Mouse (Mus musculus) stomach, embryonic 15.5 days (tissue): ENCODE results near the gene Cnot2. TPM values are rescaled to one million over a fixed set of nuclear protein-coding genes. Genes with fewer than 3 reads are reported as not detected.

Experiments
- ATAC-seq: fragments of 200-750 bp; cut with Nextera tagmentation; 2 replicates; pipeline ENCODE4 v1.8.0; 2017; ENCODE audit warnings: low read depth, moderate number of reproducible peaks, moderate TSS enrichment; ENCODE audit not compliant: insufficient read depth, low FRiP score
- H3K27ac ChIP-seq: fragments of 300-500 bp; sonication (generic); 2 replicates; pipeline ENCODE4 v1.5.1; 2015; ENCODE audit warnings: mild to moderate bottlenecking, inconsistent platforms
- H3K27me3 ChIP-seq: fragments of 300-500 bp; sonication (generic); replicated peaks from 2 replicates; pipeline ENCODE4 v1.6.1; 2015; ENCODE audit warnings: inconsistent platforms
- H3K36me3 ChIP-seq: fragments of 300-500 bp; sonication (generic); 2 replicates; pipeline ENCODE4 v1.6.1; 2015; ENCODE audit warnings: inconsistent platforms
- H3K4me1 ChIP-seq: fragments of 300-500 bp; sonication (generic); 2 replicates; pipeline ENCODE4 v1.6.1; 2015; ENCODE audit warnings: inconsistent platforms
- H3K4me2 ChIP-seq: fragments of 300-500 bp; sonication (generic); 2 replicates; pipeline ENCODE4 v1.6.1; 2015; ENCODE audit warnings: mild to moderate bottlenecking, inconsistent platforms
- H3K4me3 ChIP-seq: fragments of 300-500 bp; sonication (generic); replicated peaks from 2 replicates; pipeline ENCODE4 v1.5.1; 2015; ENCODE audit warnings: inconsistent platforms
- H3K9ac ChIP-seq: fragments of 300-500 bp; sonication (generic); 2 replicates; pipeline ENCODE4 v1.6.1; 2015; ENCODE audit warnings: inconsistent platforms
- H3K9me3 ChIP-seq: fragments of 300-500 bp; sonication (generic); 2 replicates; pipeline ENCODE4 v1.6.1; 2016; ENCODE audit warnings: inconsistent platforms
- WGBS: fragments of 180-500 bp; shearing (Covaris S2); methylation state at CpG from one replicate; pipeline ENCODE4 v1.1.7; 2015; 5-methylcytosine and 5-hydroxymethylcytosine counted together
- polyA plus RNA-seq: library from polyadenylated mRNA; unstranded; fragments of >200 nt; fragmentation: Nextera tagmentation; extraction: Ambion mirVana; gene quantifications from 2 replicates; pipeline ENCODE4 v1.2.1, GENCODE M21; 2015

Gene Cnot2
- polyA plus RNA-seq, 1 experiment from 2014 or later = 76.5 TPM

- Histone ChIP-seq H3K36me3 (0 out of 2 replicates have a peak, but pooled peaks cover 3% of the 10 kb centered on the region), H3K27me3 (no peaks in the 10 kb centered on the region), H3K4me1 (no peaks in the 10 kb centered on the region), H3K9ac (no peak overlapping the region), H3K27ac (no peak overlapping the region), H3K4me2 (no peak overlapping the region), H3K9me3 (no peaks in the 10 kb centered on the region), H3K4me3 (no peak overlapping the region)
- no peak for ATAC-seq
- WGBS = 57% methylated on average over 2 of the region's 2 CpGs
Measured at GRCm38 (mm10) chr10:116554434-116554833, 26.9 kb downstream of the Cnot2 start.

GRCm38 (mm10) chr10:116547958-116548357 is 33.4 kb downstream of the Cnot2 start:
- Histone ChIP-seq H3K9ac (no peak overlapping the region), H3K27me3 (no peaks in the 10 kb centered on the region), H3K9me3 (no peaks in the 10 kb centered on the region), H3K36me3 (0 out of 2 replicates have a peak, but pooled peaks cover 3% of the 10 kb centered on the region), H3K4me3 (no peak overlapping the region), H3K4me2 (no peak overlapping the region), H3K4me1 (no peaks in the 10 kb centered on the region), H3K27ac (no peak overlapping the region)
- WGBS = 46% methylated on average over 4 of the region's 4 CpGs
- no peak for ATAC-seq

DNA sequence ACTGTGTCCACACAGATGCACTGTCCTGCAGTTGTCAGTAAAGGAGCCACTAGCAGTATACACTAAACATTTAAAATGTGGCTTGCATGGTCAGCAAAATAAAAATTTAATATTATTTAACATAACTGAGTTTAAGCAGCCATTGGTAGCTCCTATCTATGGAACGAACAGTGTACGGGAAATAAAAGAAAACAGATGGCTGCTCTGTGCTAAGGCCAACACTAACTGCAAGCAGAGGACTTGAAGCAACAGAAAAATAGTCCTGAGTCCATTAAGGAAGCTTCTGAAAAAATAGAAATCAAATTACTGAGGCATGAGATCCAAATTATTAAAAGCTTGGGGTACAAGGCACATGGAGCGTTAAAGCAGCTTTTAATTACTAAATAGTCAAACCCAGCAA is 35.1 kb downstream of the Cnot2 start:
- 83% methylated on average over 3 of the region's 3 CpGs for WGBS
- H3K9me3 ChIP-seq = no peaks in the 10 kb centered on the region
- no peak for ATAC-seq
- no peak overlapping the region for H3K4me2 ChIP-seq
- H3K27ac ChIP-seq = no peak overlapping the region
- H3K9ac ChIP-seq = no peak overlapping the region
- H3K4me1 ChIP-seq = no peaks in the 10 kb centered on the region
- H3K4me3 ChIP-seq = no peak overlapping the region
- H3K27me3 ChIP-seq = no peaks in the 10 kb centered on the region
- 0 out of 2 replicates have a peak, but pooled peaks cover 3% of the 10 kb centered on the region for H3K36me3 ChIP-seq

- no peaks in the 10 kb centered on the region for H3K4me1 ChIP-seq
- H3K9me3 ChIP-seq = no peaks in the 10 kb centered on the region
- ATAC-seq = no peak
- H3K36me3 ChIP-seq = 0 out of 2 replicates have a peak, but pooled peaks cover 3% of the 10 kb centered on the region
- no peak overlapping the region for H3K4me3 ChIP-seq
- H3K9ac ChIP-seq = no peak overlapping the region
- no peak overlapping the region for H3K27ac ChIP-seq
- no peak overlapping the region for H3K4me2 ChIP-seq
- no peaks in the 10 kb centered on the region for H3K27me3 ChIP-seq
- WGBS = 82% methylated on average over 1 of the region's 1 CpGs
Measured at GRCm38 (mm10) chr10:116543061-116543460, 38.2 kb downstream of the Cnot2 start.

- Histone ChIP-seq H3K9me3 (no peaks in the 10 kb centered on the region), H3K4me3 (no peak overlapping the region), H3K9ac (no peak overlapping the region), H3K27ac (no peak overlapping the region), H3K4me1 (no peaks in the 10 kb centered on the region), H3K27me3 (no peaks in the 10 kb centered on the region), H3K4me2 (no peak overlapping the region), H3K36me3 (no peaks in the 10 kb centered on the region)
- ATAC-seq = no peak
- 83% methylated on average over 5 of the region's 5 CpGs for WGBS
Measured at GRCm38 (mm10) chr10:116540750-116541149, 40.6 kb downstream of the Cnot2 start.

DNA sequence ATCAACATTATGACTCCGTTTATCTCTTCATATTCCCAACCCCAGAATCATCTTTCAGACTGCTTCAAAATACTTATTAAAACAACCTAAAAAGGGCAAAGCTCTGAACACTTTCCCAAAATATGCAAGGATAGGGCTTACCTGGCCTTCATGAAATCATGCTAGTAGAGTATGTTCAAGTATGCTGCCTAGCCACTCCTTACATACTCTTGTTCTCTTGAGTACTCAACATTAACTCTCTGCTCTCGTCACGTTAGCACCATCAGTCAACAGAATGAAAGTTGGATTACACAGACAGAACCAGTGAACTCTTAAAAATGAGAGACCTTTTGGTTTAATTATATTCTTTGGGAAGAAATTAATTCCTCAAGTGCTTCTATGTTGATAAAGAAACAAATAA is 43.8 kb downstream of the Cnot2 start:
- no peak overlapping the region for H3K4me3 ChIP-seq
- no peaks in the 10 kb centered on the region for H3K36me3 ChIP-seq
- H3K27me3 ChIP-seq = no peaks in the 10 kb centered on the region
- ATAC-seq = no peak
- no peak overlapping the region for H3K27ac ChIP-seq
- H3K4me1 ChIP-seq = no peaks in the 10 kb centered on the region
- no peak overlapping the region for H3K4me2 ChIP-seq
- 79% methylated on average over 3 of the region's 3 CpGs for WGBS
- H3K9me3 ChIP-seq = no peaks in the 10 kb centered on the region
- H3K9ac ChIP-seq = no peak overlapping the region

GRCm38 (mm10) chr10:116534278-116534677 is 47.0 kb downstream of the Cnot2 start:
- H3K4me1 ChIP-seq = no peaks in the 10 kb centered on the region
- H3K9ac ChIP-seq = no peak overlapping the region
- H3K27me3 ChIP-seq = no peaks in the 10 kb centered on the region
- 37% methylated on average over 3 of the region's 3 CpGs for WGBS
- no peak overlapping the region for H3K27ac ChIP-seq
- peak; percentile 53; the same call in 1 of the 2 replicates for ATAC-seq
- H3K9me3 ChIP-seq = no peaks in the 10 kb centered on the region
- no peak overlapping the region for H3K4me2 ChIP-seq
- no peak overlapping the region for H3K4me3 ChIP-seq
- no peaks in the 10 kb centered on the region for H3K36me3 ChIP-seq

DNA sequence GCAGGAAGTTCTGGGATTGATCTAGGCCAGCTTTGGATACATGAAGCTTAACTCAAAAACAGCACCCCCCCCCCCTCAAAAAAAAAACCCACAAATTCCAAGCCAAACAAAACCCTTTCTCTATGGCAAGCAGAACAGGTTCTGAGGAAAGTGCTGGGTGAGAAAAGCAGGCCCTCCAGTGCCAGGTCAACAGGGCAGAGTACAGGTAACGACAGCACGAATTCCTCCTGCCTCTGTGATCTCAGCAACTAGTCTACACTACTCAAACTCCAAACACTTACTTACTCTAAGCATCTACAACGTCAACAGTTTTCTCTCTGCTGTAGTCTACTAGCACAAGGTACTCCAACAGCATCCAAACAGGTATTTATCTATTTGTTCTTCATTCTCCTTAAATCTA is 48.8 kb downstream of the Cnot2 start:
- Histone ChIP-seq H3K36me3 (0 out of 2 replicates have a peak, but pooled peaks cover 2% of the 10 kb centered on the region), H3K4me3 (no peak overlapping the region), H3K4me2 (no peak overlapping the region), H3K27ac (peak overlapping the region; percentile 40; the same call in 1 of the 2 replicates), H3K4me1 (no peaks in the 10 kb centered on the region), H3K27me3 (no peaks in the 10 kb centered on the region), H3K9ac (no peak overlapping the region), H3K9me3 (no peaks in the 10 kb centered on the region)
- ATAC-seq = no peak
- 58% methylated on average over 3 of the region's 3 CpGs for WGBS

GRCm38 (mm10) chr10:116531063-116531462 is 50.2 kb downstream of the Cnot2 start:
- 95% methylated on average over 3 of the region's 3 CpGs for WGBS
- H3K27ac ChIP-seq = no peak overlapping the region
- H3K4me3 ChIP-seq = no peak overlapping the region
- ATAC-seq = no peak
- H3K9ac ChIP-seq = no peak overlapping the region
- H3K4me2 ChIP-seq = no peak overlapping the region
- no peaks in the 10 kb centered on the region for H3K9me3 ChIP-seq
- H3K36me3 ChIP-seq = 0 out of 2 replicates have a peak, but pooled peaks cover 4% of the 10 kb centered on the region
- no peaks in the 10 kb centered on the region for H3K4me1 ChIP-seq
- no peaks in the 10 kb centered on the region for H3K27me3 ChIP-seq

DNA sequence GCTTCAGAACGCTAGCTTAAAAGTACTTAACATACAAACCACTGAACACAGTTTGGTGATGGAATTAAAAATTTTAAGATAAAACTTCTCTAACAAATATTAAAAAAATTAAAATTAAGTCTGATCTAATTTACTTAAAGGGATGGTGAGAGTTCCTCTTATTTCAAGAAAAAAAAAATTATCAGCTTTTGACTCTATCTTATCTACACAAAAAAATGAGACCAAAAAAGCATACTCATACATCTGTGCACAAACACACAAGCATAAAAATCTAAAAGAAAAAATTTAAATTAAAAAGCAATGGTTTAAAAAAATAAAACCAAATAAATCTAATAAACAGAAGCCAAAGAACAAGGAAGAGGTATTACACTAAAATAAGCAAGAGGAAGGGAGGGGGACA is 61.7 kb downstream of the Cnot2 start:
- no peaks in the 10 kb centered on the region for H3K9me3 ChIP-seq
- 94% methylated on average over 1 of the region's 1 CpGs for WGBS

GRCm38 (mm10) chr10:116515590-116515989 is 65.7 kb downstream of the Cnot2 start:
- Histone ChIP-seq H3K27ac (no peak overlapping the region), H3K9ac (no peak overlapping the region), H3K27me3 (no peaks in the 10 kb centered on the region), H3K4me1 (no peaks in the 10 kb centered on the region), H3K9me3 (no peaks in the 10 kb centered on the region), H3K4me2 (no peak overlapping the region), H3K4me3 (no peak overlapping the region), H3K36me3 (no peaks in the 10 kb centered on the region)
- 81% methylated on average over 6 of the region's 6 CpGs for WGBS
- no peak for ATAC-seq

More for the DNA sequence above, 61.7 kb downstream of the Cnot2 start:
- no peak for ATAC-seq
- no peak overlapping the region for H3K9ac ChIP-seq
- H3K4me1 ChIP-seq = no peaks in the 10 kb centered on the region
- no peak overlapping the region for H3K4me3 ChIP-seq
- H3K36me3 ChIP-seq = no peaks in the 10 kb centered on the region
- H3K27me3 ChIP-seq = no peaks in the 10 kb centered on the region
- no peak overlapping the region for H3K4me2 ChIP-seq
- H3K27ac ChIP-seq = no peak overlapping the region

DNA sequence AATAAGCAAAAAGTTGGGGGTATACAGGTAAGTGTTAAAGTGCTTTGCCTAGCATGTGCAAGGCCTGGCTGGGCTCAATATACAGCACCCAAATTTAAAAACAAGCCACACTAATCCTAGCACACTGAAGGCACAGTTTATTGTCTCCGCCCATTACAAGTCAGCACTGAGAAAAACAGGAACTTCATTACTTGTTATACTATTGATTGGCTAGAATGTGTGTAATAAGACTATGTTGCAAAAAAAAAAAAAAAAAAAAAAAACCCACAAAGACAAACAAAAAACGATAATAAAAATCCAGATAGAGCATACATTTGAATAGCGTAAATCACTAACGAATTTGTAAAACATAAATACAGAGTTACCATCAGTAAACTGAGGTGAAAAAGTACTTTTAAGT is 66.2 kb downstream of the Cnot2 start:
- no peaks in the 10 kb centered on the region for H3K36me3 ChIP-seq
- H3K27ac ChIP-seq = no peak overlapping the region
- H3K4me2 ChIP-seq = no peak overlapping the region
- ATAC-seq = no peak
- H3K9ac ChIP-seq = no peak overlapping the region
- no peaks in the 10 kb centered on the region for H3K27me3 ChIP-seq
- no peak overlapping the region for H3K4me3 ChIP-seq
- H3K4me1 ChIP-seq = no peaks in the 10 kb centered on the region
- no peaks in the 10 kb centered on the region for H3K9me3 ChIP-seq
- 91% methylated on average over 4 of the region's 4 CpGs for WGBS

DNA sequence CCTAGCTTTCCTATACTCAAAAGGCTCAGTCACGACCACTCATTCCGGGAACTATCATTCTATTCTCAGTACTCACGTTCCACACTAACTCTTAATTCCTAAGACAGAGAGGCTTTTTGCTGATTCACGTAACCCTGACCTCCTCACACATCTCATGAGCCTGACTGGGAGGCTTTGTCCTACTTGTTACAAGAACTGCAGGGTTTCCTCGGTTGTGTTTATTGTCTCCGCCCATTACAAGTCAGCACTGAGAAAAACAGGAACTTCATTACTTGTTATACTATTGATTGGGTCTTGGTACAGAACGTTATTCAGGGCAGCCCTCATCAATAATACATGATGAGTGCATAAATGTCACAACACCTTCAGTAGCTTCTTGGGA is 68.1 kb downstream of the Cnot2 start:
- Histone ChIP-seq H3K4me2 (no peak overlapping the region), H3K9ac (no peak overlapping the region), H3K4me1 (no peaks in the 10 kb centered on the region), H3K4me3 (no peak overlapping the region), H3K36me3 (no peaks in the 10 kb centered on the region), H3K9me3 (no peaks in the 10 kb centered on the region), H3K27ac (no peak overlapping the region), H3K27me3 (no peaks in the 10 kb centered on the region)
- ATAC-seq = no peak
- WGBS = 59% methylated on average over 7 of the region's 7 CpGs
